Mouse (Mus musculus) gastrocnemius, adult 2 months (tissue): ENCODE measurements around the gene Dcp1a. TPM values are rescaled to one million over a fixed set of nuclear protein-coding genes. Genes with fewer than 3 reads are reported as not detected.

ENCODE experiments used
- DNase-seq: peaks from one replicate; pipeline ENCODE4 v3.0.0; 2022
- H3K27ac ChIP-seq: fragments of 200-600 bp; 2 replicates; pipeline ENCODE4 v1.8.1; 2022; ENCODE audit warnings: mild to moderate bottlenecking
- H3K4me3 ChIP-seq: fragments of 200-600 bp; 2 replicates; pipeline ENCODE4 v1.8.1; 2022; ENCODE audit warnings: mild to moderate bottlenecking, moderate library complexity
- CTCF ChIP-seq: fragments of 200-600 bp; IDR thresholded peaks from 2 replicates; pipeline ENCODE4 v1.8.1; 2022; ENCODE audit warnings: antibody characterized with exemption, mild to moderate bottlenecking, moderate library complexity
- intact Hi-C: fragments of 180-260 bp; cut with DNase I; formaldehyde crosslinking; loops from one replicate; pipeline ENCODE4 v1.15.1; 2025
- total RNA-seq, 2 experiments: library from RNA; stranded (reverse); gene quantifications; 2 replicates each; pipeline ENCODE4 v1.2.3; 2021

Gene Dcp1a
- total RNA-seq, 2 experiments from 2014 or later = 8.4 to 8.6 TPM

GRCm38 (mm10) chr14:30474416-30474815 is 4.9 kb upstream of the Dcp1a start:
- no peak overlapping the region for H3K4me3 ChIP-seq
- H3K27ac ChIP-seq = no peak overlapping the region
- DNase-seq = no peak
- intact Hi-C loops = loop anchor here (10.0 kb wide), 1 partner anchor 500 kb away; the partner anchor contains the start of gene Actr8
- no peak for TF ChIP-seq CTCF

GRCm38 (mm10) chr14:30491342-30491741 is 12.0 kb downstream of the Dcp1a start, which contains the start of gene Cacna1d:
Gene Cacna1d, minus strand, starts transcription at chr14:30491455.
- no peak for DNase-seq
- no peak for TF ChIP-seq CTCF
- Histone ChIP-seq H3K4me3 (no peak within 1 kb of the TSS), H3K27ac (no peak within 1 kb of the TSS)
- intact Hi-C loops = no loop called here

- no peak for TF ChIP-seq CTCF
- intact Hi-C loops = no loop called here
- Histone ChIP-seq H3K27ac (no peak overlapping the region), H3K4me3 (no peak overlapping the region)
- DNase-seq = no peak
These were observed 13.9 kb downstream of the Dcp1a start for GRCm38 (mm10) chr14:30493276-30493675.

GRCm38 (mm10) chr14:30494998-30495397 is 15.7 kb downstream of the Dcp1a start:
- Histone ChIP-seq H3K4me3 (no peak overlapping the region), H3K27ac (no peak overlapping the region)
- TF ChIP-seq CTCF = no peak
- no peak for DNase-seq
- intact Hi-C loops = no loop called here

- H3K4me3 ChIP-seq = no peak overlapping the region
- no peak for TF ChIP-seq CTCF
- H3K27ac ChIP-seq = no peak overlapping the region
- no peak for DNase-seq
- intact Hi-C loops = no loop called here
These were observed 18.9 kb downstream of the Dcp1a start for GRCm38 (mm10) chr14:30498202-30498601.

GRCm38 (mm10) chr14:30504990-30505389 is 25.7 kb downstream of the Dcp1a start:
- TF ChIP-seq CTCF = no peak
- Histone ChIP-seq H3K4me3 (no peak overlapping the region), H3K27ac (no peak overlapping the region)
- DNase-seq = no peak
- intact Hi-C loops = no loop called here

- no peak for DNase-seq
- no peak for TF ChIP-seq CTCF
- intact Hi-C loops = no loop called here
- H3K27ac ChIP-seq = no peak overlapping the region
- no peak overlapping the region for H3K4me3 ChIP-seq
These were observed 31.0 kb downstream of the Dcp1a start for GRCm38 (mm10) chr14:30510214-30510763.

GRCm38 (mm10) chr14:30512896-30513295 is 33.6 kb downstream of the Dcp1a start:
- DNase-seq = no peak
- intact Hi-C loops = no loop called here
- no peak for TF ChIP-seq CTCF
- H3K4me3 ChIP-seq = no peak overlapping the region
- peak overlapping the region; percentile 40; the same call in 1 of the 2 replicates for H3K27ac ChIP-seq

- no peak overlapping the region for H3K4me3 ChIP-seq
- intact Hi-C loops = loop anchor here (2.0 kb wide), 1 partner anchor 379 kb away; no protein-coding TSS in a partner anchor
- peak; percentile 32 for DNase-seq
- no peak overlapping the region for H3K27ac ChIP-seq
- TF ChIP-seq CTCF = peak; percentile 54
These were observed 36.8 kb downstream of the Dcp1a start for GRCm38 (mm10) chr14:30515931-30516723.

- DNase-seq = no peak
- no peak overlapping the region for H3K4me3 ChIP-seq
- intact Hi-C loops = no loop called here
- H3K27ac ChIP-seq = no peak overlapping the region
- no peak for TF ChIP-seq CTCF
These were observed 40.0 kb downstream of the Dcp1a start for GRCm38 (mm10) chr14:30519323-30519722.

GRCm38 (mm10) chr14:30523356-30523755 is 44.0 kb downstream of the Dcp1a start:
- Histone ChIP-seq H3K27ac (no peak overlapping the region), H3K4me3 (no peak overlapping the region)
- TF ChIP-seq CTCF = no peak
- intact Hi-C loops = no loop called here
- no peak for DNase-seq

GRCm38 (mm10) chr14:30528392-30528791 is 49.1 kb downstream of the Dcp1a start:
- Histone ChIP-seq H3K27ac (no peak overlapping the region), H3K4me3 (no peak overlapping the region)
- DNase-seq = no peak
- intact Hi-C loops = no loop called here
- no peak for TF ChIP-seq CTCF

GRCm38 (mm10) chr14:30528961-30529360 is 49.6 kb downstream of the Dcp1a start:
- intact Hi-C loops = no loop called here
- Histone ChIP-seq H3K27ac (no peak overlapping the region), H3K4me3 (no peak overlapping the region)
- DNase-seq = no peak
- TF ChIP-seq CTCF = no peak
